Mouse (Mus musculus): ENCODE measurements around the gene Pi16. TPM values are rescaled to one million over a fixed set of nuclear protein-coding genes. Genes with fewer than 3 reads are reported as not detected.
A peak's percentile ranks its signal among the peaks of the same experiment; 100 is the strongest.

Gene Pi16
- total RNA-seq, 2 experiments from 2014 or later = 21.9 to 52.6 TPM

DNA sequence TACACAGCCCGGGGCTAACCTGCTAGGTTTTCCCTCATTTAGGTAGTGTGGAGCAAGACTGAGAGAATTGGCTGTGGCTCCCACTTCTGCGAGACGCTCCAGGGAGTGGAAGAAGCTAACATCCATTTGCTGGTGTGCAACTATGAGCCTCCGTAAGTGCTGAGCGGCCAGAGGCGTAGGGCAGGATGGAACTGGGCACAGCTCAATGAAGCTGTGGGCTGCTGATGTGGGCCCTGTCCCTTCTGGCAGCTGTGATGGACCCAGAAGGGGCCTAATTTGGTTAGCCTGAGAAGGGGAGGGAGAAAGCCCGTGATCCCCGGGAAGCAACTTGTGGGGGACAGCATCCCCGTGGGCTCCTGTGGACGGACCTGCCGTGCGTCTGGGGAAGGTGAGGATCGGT is 8.4 kb downstream of the Pi16 start:
- H3K4me3 ChIP-seq = no peak overlapping the region; the same call in 1 of the 2 replicates
- DNase-seq = no peak
- no peak overlapping the region for H3K27ac ChIP-seq
- intact Hi-C loops (cut with DNase I) = no loop called here
- no peak for TF ChIP-seq CTCF (IDR thresholded peaks at IDR 0.05)

DNA sequence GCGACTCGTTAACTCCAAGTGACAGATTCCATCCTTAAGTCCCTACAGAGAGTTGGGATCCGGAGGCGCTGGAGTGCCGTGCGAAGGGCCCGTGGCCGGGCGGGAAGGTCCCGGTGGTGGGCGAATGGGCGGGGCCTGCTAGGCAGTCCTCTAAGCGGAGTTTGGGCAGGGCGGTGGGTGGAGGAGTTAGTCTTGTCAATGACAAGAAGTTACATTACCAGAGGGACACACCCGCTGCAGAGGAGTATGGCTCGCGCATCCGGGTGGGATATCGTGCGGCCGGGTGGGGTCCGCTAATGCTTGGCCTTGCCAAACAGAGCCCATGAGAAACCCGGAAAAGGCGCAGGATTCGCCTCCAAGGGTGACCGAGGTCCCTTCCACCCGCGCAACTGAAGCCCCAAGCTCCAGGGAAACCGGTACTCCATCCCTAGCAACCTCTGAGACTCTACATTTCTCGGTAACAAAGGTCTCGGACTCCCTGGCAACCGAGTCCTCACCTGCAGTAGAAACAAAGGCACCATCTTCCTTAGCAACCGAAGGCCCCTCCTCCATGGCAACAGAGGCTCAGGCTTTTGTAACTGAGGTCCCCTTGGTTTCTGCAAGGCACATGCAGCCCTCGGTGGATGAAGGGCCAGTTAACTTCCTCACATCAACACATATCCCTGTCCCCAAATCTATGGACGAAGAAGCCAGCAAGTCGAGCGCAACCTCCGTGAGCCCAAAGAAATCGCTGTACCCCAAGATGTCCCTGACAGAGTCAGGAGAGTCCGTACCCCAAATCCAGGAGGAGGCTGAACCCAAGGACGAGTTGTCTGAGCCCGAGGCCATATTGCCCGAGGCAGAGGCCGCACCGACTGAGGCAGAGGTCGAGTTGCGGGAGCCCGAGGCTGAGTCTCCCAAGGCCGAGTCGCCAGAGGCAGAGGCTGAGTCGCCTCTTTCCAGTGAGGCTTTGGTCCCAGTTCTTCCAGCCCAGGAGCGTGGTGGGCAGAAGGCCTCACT is 9.3 kb downstream of the Pi16 start:
- no peak for TF ChIP-seq CTCF (IDR thresholded peaks at IDR 0.05)
- peak; percentile 57 for DNase-seq
- Histone ChIP-seq H3K27ac (peak overlapping the region; percentile 31; the same call in 1 of the 2 replicates), H3K4me3 (peak overlapping the region; percentile 55)
- intact Hi-C loops (cut with DNase I) = no loop called here

DNA sequence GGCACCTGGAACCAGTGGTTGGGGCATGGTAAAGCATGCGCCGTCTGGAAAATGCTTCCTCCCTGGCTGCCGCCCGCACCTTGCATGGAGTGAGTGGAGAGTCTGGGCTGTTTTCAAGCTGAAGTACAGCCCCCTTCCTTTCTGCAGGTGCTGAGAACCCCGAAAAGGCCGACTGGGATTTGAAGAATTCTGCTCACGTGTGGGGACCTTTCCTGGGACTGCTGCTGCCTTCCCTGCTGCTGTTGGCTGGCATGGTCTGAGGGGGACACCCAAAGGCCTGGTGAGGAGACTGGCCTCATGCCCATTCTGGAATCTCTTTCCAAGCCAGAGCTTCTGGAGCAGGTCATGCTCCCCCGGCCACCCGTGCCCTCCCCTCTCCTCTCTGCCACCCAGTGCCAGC is 10.2 kb downstream of the Pi16 start:
- no peak overlapping the region for H3K4me3 ChIP-seq
- TF ChIP-seq CTCF (IDR thresholded peaks at IDR 0.05) = no peak
- no peak overlapping the region for H3K27ac ChIP-seq
- no peak for DNase-seq
- intact Hi-C loops (cut with DNase I) = no loop called here

DNA sequence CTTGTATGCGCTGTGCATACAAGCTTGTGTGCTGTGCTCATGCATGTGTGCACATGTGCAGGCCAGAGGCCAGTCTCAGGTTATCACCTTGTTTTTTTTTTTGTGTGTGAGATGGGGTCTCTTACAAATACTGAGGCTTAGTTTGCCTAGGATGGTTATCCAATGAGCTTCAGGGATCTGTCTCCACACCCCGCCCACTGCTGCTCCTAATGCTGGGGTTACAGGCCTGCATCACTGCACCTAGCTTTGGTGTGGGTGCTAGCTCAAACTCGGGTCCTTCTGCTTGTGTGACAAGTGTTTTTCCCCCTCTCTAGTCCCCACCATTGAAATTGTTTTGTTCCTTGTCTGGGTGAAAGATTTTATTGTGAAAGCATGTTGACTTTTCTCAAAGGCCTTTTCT is 12.7 kb downstream of the Pi16 start:
- no peak for DNase-seq
- Histone ChIP-seq H3K27ac (peak overlapping the region; percentile 77), H3K4me3 (no peak overlapping the region)
- TF ChIP-seq CTCF (IDR thresholded peaks at IDR 0.05) = no peak
- intact Hi-C loops (cut with DNase I) = loop anchor here (5.0 kb wide), 1 partner anchor 58 kb away; no protein-coding TSS in a partner anchor

DNA sequence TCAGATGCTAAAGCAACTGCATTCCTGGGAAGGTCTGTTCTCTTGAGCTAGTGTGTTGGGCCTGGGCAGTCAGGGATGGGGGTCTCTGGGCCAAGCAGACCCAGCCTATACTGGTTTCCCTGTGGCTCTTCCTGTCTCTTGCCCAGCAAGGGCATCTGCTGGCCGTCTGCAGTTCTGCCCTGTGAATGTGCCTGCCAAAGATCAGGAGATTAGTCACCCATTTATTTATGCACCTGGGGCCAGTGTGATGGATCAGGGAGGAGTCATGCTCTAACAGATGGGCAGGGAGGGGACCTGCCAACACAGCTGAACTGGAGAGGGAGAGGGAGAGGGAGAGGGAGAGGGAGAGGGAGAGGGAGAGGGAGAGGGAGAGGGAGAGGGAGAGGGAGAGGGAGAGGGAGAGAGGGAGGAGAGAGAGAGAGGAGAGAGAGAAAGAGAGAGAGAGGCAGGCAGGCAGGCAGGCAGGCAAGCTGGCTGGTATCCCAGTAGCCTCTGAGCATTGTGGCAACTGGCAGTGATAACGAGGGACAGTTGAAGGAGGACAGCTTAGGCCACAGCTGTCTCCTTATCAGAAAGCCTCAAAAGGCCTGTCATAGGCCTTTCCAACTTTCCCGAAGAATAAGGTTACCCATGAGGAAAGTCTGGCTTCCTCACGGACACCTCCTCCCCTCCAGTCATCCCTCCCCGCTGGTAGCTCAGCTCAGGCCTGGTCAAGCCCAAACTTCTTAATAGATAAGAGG is 13.4 kb downstream of the Pi16 start:
- TF ChIP-seq CTCF (IDR thresholded peaks at IDR 0.05) = peak; percentile 52
- intact Hi-C loops (cut with DNase I) = loop anchor here (5.0 kb wide), 1 partner anchor 59 kb away; no protein-coding TSS in a partner anchor
- DNase-seq = peak; percentile 76
- Histone ChIP-seq H3K4me3 (no peak overlapping the region), H3K27ac (peak overlapping the region; percentile 82)

DNA sequence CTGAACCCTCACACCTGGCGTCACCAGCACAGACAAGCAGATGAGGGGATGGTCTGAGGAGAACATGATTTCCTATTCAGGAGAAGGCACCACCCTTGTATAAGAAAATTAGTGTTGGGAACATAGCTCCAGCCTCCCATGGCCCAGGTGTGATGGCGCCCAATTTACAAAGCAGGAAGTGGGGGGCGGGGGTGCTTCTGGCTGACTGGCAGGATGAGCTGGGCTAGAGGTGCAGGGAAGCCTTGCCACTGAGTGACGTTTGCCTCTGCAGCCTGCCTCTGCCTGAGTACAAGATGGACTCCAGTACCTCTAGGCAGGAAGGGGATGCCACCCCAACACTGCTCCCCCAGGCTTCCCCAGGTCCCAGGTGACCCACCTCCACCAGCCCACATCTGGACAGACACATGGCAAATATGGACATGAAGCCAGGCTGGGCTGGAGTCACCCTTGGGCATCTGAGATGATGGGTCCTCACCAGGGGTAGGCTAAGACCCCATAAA is 14.8 kb downstream of the Pi16 start:
- H3K4me3 ChIP-seq = no peak overlapping the region
- intact Hi-C loops (cut with DNase I) = loop anchor here (5.0 kb wide), 1 partner anchor 60 kb away; no protein-coding TSS in a partner anchor
- DNase-seq = no peak
- no peak overlapping the region for H3K27ac ChIP-seq
- no peak for TF ChIP-seq CTCF (IDR thresholded peaks at IDR 0.05)

DNA sequence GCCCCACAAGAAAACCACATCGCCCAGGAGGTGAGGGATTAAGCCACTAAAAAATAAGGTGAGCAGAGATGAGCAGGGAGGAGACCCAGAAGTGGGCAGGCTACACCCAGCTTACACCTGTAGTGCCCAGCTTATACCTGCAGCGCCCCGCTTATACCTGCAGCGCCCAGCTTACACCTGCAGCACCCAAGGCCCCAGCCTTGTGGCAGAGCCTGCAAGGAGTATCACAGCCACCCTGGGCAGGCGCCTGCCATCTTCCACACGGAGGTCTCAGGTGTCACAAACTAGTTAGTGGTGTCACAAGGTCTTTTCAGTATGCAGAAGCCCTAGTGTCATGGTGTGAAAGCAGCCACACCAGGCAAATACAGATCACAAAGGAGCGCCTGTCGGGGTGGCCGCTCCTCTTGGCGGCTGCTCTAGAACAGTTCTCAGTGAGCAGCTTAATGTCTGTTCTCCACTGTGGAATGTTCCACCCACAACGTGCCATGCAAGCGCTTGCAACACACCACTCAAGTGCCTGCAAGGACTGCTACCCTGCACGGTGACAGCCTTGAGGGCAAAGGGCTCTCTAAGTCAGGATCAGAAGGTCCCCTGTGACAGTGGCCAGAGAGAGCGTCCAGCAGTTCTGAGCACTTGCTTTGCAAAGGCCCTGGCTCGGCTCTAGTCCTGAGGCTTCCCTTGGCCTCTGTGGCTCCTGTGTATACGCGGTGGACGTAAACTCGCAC is 18.9 kb downstream of the Pi16 start:
- H3K4me3 ChIP-seq = no peak overlapping the region
- DNase-seq = peak; percentile 15
- H3K27ac ChIP-seq = no peak overlapping the region
- TF ChIP-seq CTCF (IDR thresholded peaks at IDR 0.05) = no peak
- intact Hi-C loops (cut with DNase I) = no loop called here

DNA sequence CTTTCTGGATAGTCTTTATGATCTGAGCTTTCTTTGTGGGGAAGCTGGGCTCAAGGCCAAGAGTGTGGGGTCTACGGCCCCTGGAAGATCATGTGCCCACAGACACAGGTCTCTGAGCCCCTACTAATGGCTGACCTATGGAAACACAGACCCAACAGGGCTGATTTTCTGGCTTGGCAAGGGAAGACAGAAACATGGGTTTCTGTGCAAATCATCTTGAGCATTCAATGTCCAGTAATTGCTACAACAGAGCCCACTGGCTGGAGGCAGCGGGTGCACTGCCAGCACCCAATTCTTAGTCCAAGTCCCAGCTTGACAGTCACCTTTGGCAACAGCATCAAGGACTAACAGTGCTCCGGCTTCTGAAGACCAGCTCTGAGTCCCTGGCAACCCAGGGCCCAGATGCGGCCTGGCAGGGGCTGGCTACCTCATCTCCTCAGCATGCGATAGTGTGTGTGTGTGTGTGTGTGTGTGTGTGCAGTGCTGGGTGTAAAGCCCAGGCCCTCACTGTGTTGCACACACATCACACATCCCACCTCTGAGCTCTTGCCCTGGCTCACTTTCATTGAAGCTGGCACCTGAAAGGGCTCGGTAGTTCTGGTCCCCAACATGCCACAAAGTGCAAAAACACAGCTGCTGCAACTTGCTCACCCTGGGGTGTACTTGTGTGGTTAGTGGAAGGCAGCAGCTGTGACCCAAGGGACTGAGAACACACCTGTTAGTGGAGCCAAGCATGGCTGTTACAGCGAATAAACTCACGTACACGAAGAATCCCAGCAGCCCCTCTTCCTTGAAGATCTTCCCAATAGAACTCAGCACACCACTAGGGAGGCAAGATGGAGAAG is 20.7 kb downstream of the Pi16 start:
- H3K4me3 ChIP-seq = no peak overlapping the region
- no peak for TF ChIP-seq CTCF (IDR thresholded peaks at IDR 0.05)
- intact Hi-C loops (cut with DNase I) = no loop called here
- peak overlapping the region; percentile 88 for H3K27ac ChIP-seq
- peak; percentile 63 for DNase-seq

DNA sequence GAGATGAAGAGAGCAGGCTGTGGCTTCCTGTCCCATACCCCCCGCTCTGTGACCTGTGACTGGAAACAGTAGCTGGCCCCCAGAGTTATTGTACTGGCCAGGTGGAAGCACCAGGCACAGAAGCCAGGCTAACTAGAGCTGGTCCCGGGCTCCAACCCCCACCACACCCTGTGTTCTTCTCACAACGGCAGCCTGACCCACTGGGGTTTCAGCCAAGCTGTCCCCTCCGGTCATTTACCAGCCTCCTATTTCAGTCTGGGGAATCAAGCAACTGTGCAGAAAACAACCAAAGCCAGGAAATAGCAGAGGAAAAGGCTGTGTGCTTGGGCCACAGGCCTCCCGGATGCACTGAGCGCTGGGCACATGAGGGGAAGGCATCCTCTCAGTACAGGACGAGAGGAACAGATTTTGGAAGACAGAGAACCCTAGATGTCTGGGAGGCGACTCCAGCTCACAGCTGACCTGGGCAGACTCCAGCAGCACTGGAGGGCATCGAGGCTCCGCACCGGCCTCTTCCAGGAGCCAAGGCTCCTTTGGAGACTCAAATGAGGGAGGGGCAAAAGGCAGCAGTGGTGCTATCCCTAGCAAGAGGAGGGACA is 21.8 kb downstream of the Pi16 start:
- intact Hi-C loops (cut with DNase I) = no loop called here
- Histone ChIP-seq H3K4me3 (peak overlapping the region; percentile 11; the same call in 1 of the 2 replicates), H3K27ac (peak overlapping the region; percentile 88)
- peak; percentile 68 for DNase-seq
- TF ChIP-seq CTCF (IDR thresholded peaks at IDR 0.05) = no peak

DNA sequence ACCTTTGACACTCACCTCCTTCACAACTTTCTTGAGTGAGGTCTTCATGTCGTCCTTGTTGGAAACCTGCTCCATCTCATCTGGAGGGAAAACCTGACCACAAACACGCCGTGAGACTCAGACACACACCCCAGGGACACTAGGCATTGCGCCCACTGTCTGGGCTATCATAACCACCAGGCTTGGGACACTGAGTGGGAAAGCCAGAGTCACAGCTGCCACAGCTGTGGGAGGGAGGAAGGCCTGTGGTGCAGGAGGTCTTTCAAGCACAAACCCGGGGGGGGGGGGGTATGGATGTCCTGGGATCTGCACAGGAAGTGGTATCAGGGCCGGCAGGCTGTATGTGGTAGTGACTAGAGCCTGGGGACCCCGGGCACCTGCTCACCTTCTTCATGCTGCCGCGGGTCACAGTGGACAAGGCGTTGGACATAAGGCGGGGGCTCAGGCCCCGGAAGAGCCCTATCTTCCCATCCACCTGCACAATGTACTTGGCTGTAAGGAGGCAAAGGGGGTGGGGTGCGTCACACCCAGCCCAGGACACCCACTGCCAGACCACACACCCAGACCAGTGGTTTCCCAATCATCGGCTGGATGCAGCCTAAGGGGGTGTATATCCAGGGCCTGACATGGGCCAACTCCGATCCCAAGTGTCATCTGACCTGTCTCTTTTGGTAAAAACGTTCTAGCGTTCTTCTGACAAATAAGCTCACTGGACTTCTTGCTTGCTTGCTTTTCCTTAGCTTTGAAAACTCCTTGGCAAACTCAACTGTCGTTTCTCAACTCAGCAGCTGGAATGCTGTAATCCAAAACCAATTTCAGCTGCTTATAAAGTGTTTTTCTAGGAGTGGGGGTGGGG is 23.2 kb downstream of the Pi16 start:
- peak; percentile 78 for DNase-seq
- H3K27ac ChIP-seq = peak overlapping the region; percentile 88
- TF ChIP-seq CTCF (IDR thresholded peaks at IDR 0.05) = no peak
- H3K4me3 ChIP-seq = peak overlapping the region; percentile 60
- intact Hi-C loops (cut with DNase I) = no loop called here

Measured in gastrocnemius, adult 2 months (tissue).